Mouse (Mus musculus): ENCODE data around the gene Tmem206. TPM values are rescaled to one million over a fixed set of nuclear protein-coding genes. Genes with fewer than 3 reads are reported as not detected.

Tmem206 gene
- polyA plus RNA-seq, 1 experiment from 2014 or later: 4.4 TPM

DNA sequence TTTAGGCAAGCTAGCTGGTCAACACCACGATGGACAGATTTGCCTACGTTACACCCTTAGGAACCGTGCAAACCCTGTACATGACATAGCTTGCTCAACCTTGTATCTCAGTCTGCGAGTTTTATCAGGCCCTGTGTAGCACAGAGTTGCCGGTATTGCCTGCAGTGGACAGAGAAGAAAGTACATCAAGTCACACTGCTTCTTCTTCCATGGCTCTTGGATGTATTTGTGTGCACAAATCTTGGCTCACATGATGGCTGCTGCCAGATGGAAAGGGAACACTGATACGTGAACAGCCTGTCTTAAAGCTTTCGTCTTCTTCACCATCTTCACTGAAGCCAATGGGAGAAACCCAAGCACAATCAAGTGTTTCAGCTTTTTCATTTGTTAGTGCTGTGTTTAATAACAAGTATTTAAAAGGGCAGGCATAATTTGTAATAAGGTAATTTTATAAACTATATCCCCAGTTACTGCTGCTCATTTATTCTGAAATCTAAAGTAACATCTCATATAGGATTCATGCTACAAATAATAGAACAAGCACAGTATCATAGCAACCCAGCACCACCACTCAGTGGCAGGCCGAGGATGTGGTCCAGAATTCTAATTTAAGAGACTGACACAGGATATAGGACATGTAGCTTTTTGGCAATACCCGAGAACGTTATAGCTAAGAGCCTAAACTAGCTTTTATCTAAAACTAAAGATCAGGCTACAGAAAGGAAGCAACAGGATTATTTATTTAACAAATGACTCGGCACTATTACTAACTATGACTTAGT lies 56.4 kb downstream of the Tmem206 start:
- Histone ChIP-seq H3K9ac (replicated peaks) (no peak overlapping the region), H3K9me3 (ENCODE audit: low read length) (no peaks in the 10 kb centered on the region), H3K27me3 (ENCODE audit: insufficient read depth, low read length) (no peaks in the 10 kb centered on the region), H3K4me3 (ENCODE audit: low read depth, low read length) (no peak overlapping the region), H3K4me2 (ENCODE audit: low read depth, low read length) (no peak overlapping the region), H3K27ac (ENCODE audit: low read depth) (no peak overlapping the region), H3K36me3 (replicated peaks; ENCODE audit: insufficient read depth, low read length) (peaks cover 6% of the 10 kb centered on the region), H3K4me1 (ENCODE audit: insufficient read depth) (no peaks in the 10 kb centered on the region)
- TF ChIP-seq EP300 (IDR thresholded peaks at IDR 0.05; ENCODE audit: low read depth) (no peak), CTCF (IDR thresholded peaks at IDR 0.05; ENCODE audit: low read depth) (no peak)
- no peak for DNase-seq
- ATAC-seq: no peak
- WGBS (ENCODE audit: insufficient replicate concordance): 74% methylated on average over 11 of the region's 11 CpGs

DNA sequence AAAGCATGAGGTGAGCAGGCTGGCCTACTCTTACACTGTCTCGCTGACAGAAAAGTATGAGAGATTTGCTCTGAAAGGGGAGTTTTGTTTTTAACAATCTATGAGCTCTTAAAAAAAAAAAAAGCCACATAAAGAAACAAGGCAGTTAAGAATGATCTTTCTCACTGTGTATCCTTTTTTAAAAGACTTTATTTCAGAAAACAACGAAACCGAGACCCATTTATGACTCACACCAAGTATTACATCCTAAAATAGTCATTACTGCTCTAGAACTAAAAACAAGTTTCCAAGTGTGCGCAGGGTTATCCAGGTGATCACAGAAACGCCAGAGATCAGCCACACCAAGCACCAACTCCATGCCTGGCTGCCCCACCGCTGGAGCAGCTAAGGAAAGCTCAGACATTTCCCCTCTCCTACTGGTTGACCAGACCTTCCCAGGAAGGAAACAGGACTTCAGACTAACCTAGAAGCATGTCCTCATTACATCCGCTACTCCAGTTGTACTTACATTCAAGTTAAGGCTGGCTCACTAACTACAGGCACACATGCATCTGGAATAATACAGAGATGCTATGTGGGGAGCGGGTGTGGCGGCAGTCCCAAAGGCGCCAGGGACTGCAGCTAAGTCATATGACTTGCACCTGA lies 59.2 kb downstream of the Tmem206 start:
- H3K9ac ChIP-seq (replicated peaks): no peak overlapping the region
- TF ChIP-seq CTCF (IDR thresholded peaks at IDR 0.05; ENCODE audit: low read depth): no peak
- no peak for TF ChIP-seq EP300 (IDR thresholded peaks at IDR 0.05; ENCODE audit: low read depth)
- DNase-seq: no peak
- H3K9me3 ChIP-seq (ENCODE audit: low read length): no peaks in the 10 kb centered on the region
- no peak overlapping the region for H3K4me2 ChIP-seq (ENCODE audit: low read depth, low read length)
- H3K27ac ChIP-seq (ENCODE audit: low read depth): no peak overlapping the region
- H3K4me1 ChIP-seq (ENCODE audit: insufficient read depth): no peaks in the 10 kb centered on the region
- H3K27me3 ChIP-seq (ENCODE audit: insufficient read depth, low read length): no peaks in the 10 kb centered on the region
- ATAC-seq: no peak
- H3K4me3 ChIP-seq (ENCODE audit: low read depth, low read length): no peak overlapping the region
- H3K36me3 ChIP-seq (replicated peaks; ENCODE audit: insufficient read depth, low read length): peaks cover 6% of the 10 kb centered on the region
- 94% methylated on average over 10 of the region's 10 CpGs for WGBS (ENCODE audit: insufficient replicate concordance)

DNA sequence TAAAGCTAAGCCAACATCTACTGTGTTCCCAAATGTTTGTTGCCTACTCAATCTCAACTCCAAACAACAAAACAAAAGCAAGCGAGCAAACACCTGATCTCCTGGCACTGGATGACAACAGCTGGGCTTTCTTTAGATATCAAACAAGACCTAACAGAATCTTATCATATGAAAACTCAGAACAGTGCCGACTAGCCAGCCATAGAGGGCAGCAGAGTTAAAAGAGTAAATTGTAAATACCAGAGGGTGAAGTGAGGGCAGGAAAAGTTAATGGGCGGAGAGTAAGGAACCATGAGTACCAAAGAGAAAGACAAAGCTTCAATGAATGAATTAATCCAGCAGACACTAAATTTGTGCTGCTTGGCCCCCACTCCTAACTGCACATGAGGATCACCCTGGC lies 65.6 kb downstream of the Tmem206 start:
- Histone ChIP-seq H3K4me3 (ENCODE audit: low read depth, low read length) (no peak overlapping the region; the same call in 1 of the 2 replicates), H3K27ac (ENCODE audit: low read depth) (no peak overlapping the region; the same call in 1 of the 2 replicates), H3K9ac (replicated peaks) (no peak overlapping the region), H3K4me2 (ENCODE audit: low read depth, low read length) (peak overlapping the region; percentile 51), H3K4me1 (ENCODE audit: insufficient read depth) (peaks cover 15% of the 10 kb centered on the region; the same call in 1 of the 2 replicates), H3K27me3 (ENCODE audit: insufficient read depth, low read length) (no peaks in the 10 kb centered on the region), H3K36me3 (replicated peaks; ENCODE audit: insufficient read depth, low read length) (no peaks in the 10 kb centered on the region), H3K9me3 (ENCODE audit: low read length) (no peaks in the 10 kb centered on the region)
- ATAC-seq: peak; percentile 64
- TF ChIP-seq CTCF (IDR thresholded peaks at IDR 0.05; ENCODE audit: low read depth) (peak; percentile 85), EP300 (IDR thresholded peaks at IDR 0.05; ENCODE audit: low read depth) (no peak)
- WGBS (ENCODE audit: insufficient replicate concordance): 7% methylated on average over 3 of the region's 3 CpGs
- peak; percentile 48 for DNase-seq

DNA sequence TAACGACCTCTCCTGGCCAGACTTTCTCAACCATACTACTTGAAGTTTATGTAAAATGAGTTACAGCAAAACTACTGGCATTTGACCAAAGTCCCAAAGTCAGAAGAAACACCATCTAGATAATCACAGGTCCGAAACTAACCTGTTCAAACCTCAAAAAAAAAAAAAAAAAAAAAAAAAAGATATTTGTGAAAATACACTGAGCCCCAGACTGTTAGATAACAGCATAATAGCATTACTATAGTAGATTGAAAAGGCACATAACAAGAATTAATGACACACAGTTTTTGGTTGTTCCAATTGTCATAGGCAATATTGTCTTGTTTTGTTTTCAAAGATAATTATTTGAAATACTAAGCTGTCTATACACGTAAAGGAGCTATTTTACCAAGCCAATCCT lies 67.8 kb downstream of the Tmem206 start:
- Histone ChIP-seq H3K27ac (ENCODE audit: low read depth) (no peak overlapping the region), H3K9me3 (ENCODE audit: low read length) (no peaks in the 10 kb centered on the region), H3K4me2 (ENCODE audit: low read depth, low read length) (peak overlapping the region; percentile 82), H3K36me3 (replicated peaks; ENCODE audit: insufficient read depth, low read length) (no peaks in the 10 kb centered on the region), H3K4me3 (ENCODE audit: low read depth, low read length) (peak overlapping the region; percentile 86), H3K27me3 (ENCODE audit: insufficient read depth, low read length) (no peaks in the 10 kb centered on the region), H3K9ac (replicated peaks) (no peak overlapping the region), H3K4me1 (ENCODE audit: insufficient read depth) (peaks cover 15% of the 10 kb centered on the region; the same call in 1 of the 2 replicates)
- 45% methylated on average over 3 of the region's 3 CpGs for WGBS (ENCODE audit: insufficient replicate concordance)
- no peak for ATAC-seq
- no peak for DNase-seq
- no peak for TF ChIP-seq CTCF (IDR thresholded peaks at IDR 0.05; ENCODE audit: low read depth)
- TF ChIP-seq EP300 (IDR thresholded peaks at IDR 0.05; ENCODE audit: low read depth): no peak

DNA sequence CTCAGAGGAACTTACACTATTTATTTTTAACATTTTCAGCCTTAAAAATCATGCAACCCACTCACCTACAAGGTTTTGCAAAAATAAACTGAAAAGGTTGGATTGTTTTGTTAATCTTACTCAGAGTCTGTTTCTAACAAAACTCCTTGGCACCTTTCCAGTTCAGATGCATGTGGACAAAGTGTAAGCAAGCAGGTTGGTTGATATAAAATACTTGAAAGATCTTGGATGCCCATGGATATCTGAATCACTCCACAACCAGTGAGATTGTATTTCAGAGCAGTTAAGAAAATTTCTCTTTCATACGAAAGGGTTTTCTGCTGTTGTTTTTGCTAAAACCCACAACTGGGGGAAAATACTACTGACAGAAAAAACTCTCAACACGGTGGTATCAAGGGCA lies 68.4 kb downstream of the Tmem206 start:
- Histone ChIP-seq H3K36me3 (replicated peaks; ENCODE audit: insufficient read depth, low read length) (no peaks in the 10 kb centered on the region), H3K9me3 (ENCODE audit: low read length) (no peaks in the 10 kb centered on the region), H3K4me3 (ENCODE audit: low read depth, low read length) (peak overlapping the region; percentile 86), H3K27ac (ENCODE audit: low read depth) (no peak overlapping the region), H3K4me2 (ENCODE audit: low read depth, low read length) (peak overlapping the region; percentile 82), H3K27me3 (ENCODE audit: insufficient read depth, low read length) (no peaks in the 10 kb centered on the region), H3K9ac (replicated peaks) (peak overlapping the region; percentile 98), H3K4me1 (ENCODE audit: insufficient read depth) (peaks cover 15% of the 10 kb centered on the region; the same call in 1 of the 2 replicates)
- WGBS (ENCODE audit: insufficient replicate concordance): 19% methylated on average over 2 of the region's 2 CpGs
- no peak for ATAC-seq
- DNase-seq: no peak
- TF ChIP-seq CTCF (IDR thresholded peaks at IDR 0.05; ENCODE audit: low read depth) (no peak), EP300 (IDR thresholded peaks at IDR 0.05; ENCODE audit: low read depth) (no peak)

DNA sequence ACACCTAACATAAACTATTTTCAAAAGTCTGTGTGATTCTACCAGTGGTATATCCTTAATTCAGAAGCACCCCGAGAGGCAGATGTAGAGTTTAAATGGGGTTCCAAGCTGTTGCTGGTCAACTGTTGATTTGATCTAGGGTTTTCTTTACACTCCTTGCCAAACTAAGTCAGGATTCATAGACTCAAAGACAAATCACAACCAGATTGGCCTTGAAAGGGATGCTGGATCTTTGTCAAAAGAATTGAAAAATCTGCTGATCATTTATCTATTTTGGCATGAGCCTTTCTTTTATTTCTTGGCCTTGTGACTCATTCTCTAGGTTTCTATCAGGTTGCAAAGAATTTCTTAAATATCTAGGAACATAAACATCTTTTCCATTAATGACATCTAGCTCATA lies 69.5 kb downstream of the Tmem206 start:
- Histone ChIP-seq H3K9me3 (ENCODE audit: low read length) (no peaks in the 10 kb centered on the region), H3K27me3 (ENCODE audit: insufficient read depth, low read length) (no peaks in the 10 kb centered on the region), H3K4me1 (ENCODE audit: insufficient read depth) (peaks cover 15% of the 10 kb centered on the region; the same call in 1 of the 2 replicates), H3K4me3 (ENCODE audit: low read depth, low read length) (peak overlapping the region; percentile 86), H3K27ac (ENCODE audit: low read depth) (peak overlapping the region; percentile 99), H3K9ac (replicated peaks) (peak overlapping the region; percentile 98), H3K4me2 (ENCODE audit: low read depth, low read length) (peak overlapping the region; percentile 82), H3K36me3 (replicated peaks; ENCODE audit: insufficient read depth, low read length) (no peaks in the 10 kb centered on the region)
- ATAC-seq: no peak
- 10% methylated on average over 1 of the region's 1 CpGs for WGBS (ENCODE audit: insufficient replicate concordance)
- no peak for DNase-seq
- TF ChIP-seq CTCF (IDR thresholded peaks at IDR 0.05; ENCODE audit: low read depth) (no peak), EP300 (IDR thresholded peaks at IDR 0.05; ENCODE audit: low read depth) (no peak)

All from liver, postnatal 0 days (tissue).